Mouse (Mus musculus) megakaryocyte, embryonic 14.5 days (primary cell): ENCODE results near the gene Men1.

Source experiments
- FLI1 ChIP-seq: IDR thresholded peaks from 2 replicates; pipeline ENCODE4 v1.6.1; 2012; ENCODE audit warnings: low read length, inconsistent platforms, mixed read lengths
- GATA1 ChIP-seq: IDR thresholded peaks from 3 replicates; pipeline ENCODE4 v1.6.1; 2012; ENCODE audit warnings: mixed read lengths, low read length, inconsistent platforms, borderline replicate concordance

DNA sequence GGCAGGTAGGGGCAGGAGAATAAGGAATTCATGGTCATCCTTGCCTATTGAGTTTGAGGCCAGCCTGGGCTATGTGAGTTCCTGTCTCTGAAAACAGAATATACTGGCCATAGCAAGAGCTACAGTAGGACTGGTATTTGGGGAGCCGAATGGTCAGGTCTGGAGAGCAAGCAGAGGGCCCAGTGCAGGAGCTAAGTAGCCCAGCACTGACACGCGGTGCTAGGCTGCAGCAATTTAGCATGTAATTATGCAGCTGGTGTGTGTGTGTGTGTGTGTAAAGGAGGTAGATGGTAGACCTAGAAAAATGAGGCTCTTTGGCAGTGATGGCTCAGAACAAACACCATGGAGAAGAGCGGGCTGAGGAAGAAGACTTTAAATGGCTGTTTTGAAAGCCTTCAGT is 12.8 kb downstream of the Men1 start:
- TF ChIP-seq GATA1 = no peak
- TF ChIP-seq FLI1 = no peak
